Mouse (Mus musculus) kidney, postnatal 0 days (tissue): ENCODE results near the gene Smad3. TPM values are rescaled to one million over a fixed set of nuclear protein-coding genes. Genes with fewer than 3 reads are reported as not detected.

Source experiments
- ATAC-seq: fragments of 200-750 bp; cut with Nextera tagmentation; replicated peaks from 2 replicates; pipeline ENCODE4 v1.8.0; 2017; ENCODE audit warnings: low read depth, moderate number of reproducible peaks, moderate TSS enrichment, moderate library complexity; ENCODE audit not compliant: low FRiP score
- DNase-seq: peaks from one replicate; pipeline ENCODE4 v3.0.0-alpha.2; 2016; ENCODE audit warnings: low spot score
- H3K27ac ChIP-seq: fragments of 300-500 bp; sonication (generic); 2 replicates; pipeline ENCODE4 v1.5.1; 2014; ENCODE audit warnings: mild to moderate bottlenecking
- H3K27me3 ChIP-seq: fragments of 300-500 bp; sonication (generic); 2 replicates; pipeline ENCODE4 v1.6.1; 2014; ENCODE audit warnings: low read length, mixed read lengths; ENCODE audit not compliant: insufficient read depth
- H3K36me3 ChIP-seq: fragments of 300-500 bp; sonication (generic); 2 replicates; pipeline ENCODE4 v1.6.1; 2014; ENCODE audit warnings: low read length, mixed read lengths; ENCODE audit not compliant: insufficient read depth
- H3K4me1 ChIP-seq: fragments of 300-500 bp; sonication (generic); replicated peaks from 2 replicates; pipeline ENCODE4 v1.6.1; 2014; ENCODE audit warnings: antibody characterized with exemption, low read length, mixed read lengths; ENCODE audit not compliant: insufficient read depth
- H3K4me2 ChIP-seq: fragments of 300-500 bp; sonication (generic); 2 replicates; pipeline ENCODE4 v1.6.1; 2014; ENCODE audit warnings: mild to moderate bottlenecking, low read length, moderate library complexity, mixed read lengths
- H3K4me3 ChIP-seq: fragments of 300-500 bp; sonication (generic); replicated peaks from 2 replicates; pipeline ENCODE4 v1.5.1; 2014; ENCODE audit warnings: low read depth, low read length
- H3K9ac ChIP-seq: fragments of 300-500 bp; sonication (generic); 2 replicates; pipeline ENCODE4 v1.6.1; 2014; ENCODE audit warnings: low read depth, low read length
- H3K9me3 ChIP-seq: fragments of 300-500 bp; sonication (generic); replicated peaks from 2 replicates; pipeline ENCODE4 v1.6.1; 2016; ENCODE audit warnings: low read length, inconsistent platforms, mixed read lengths
- CTCF ChIP-seq: IDR thresholded peaks from 2 replicates; pipeline ENCODE4 v1.5.1; 2016; ENCODE audit warnings: antibody characterized with exemption, low read depth, mild to moderate bottlenecking, moderate library complexity
- WGBS: fragments of 180-500 bp; shearing (Covaris S2); extraction: QIAGEN DNeasy Blood & Tissue Kit; methylation state at CpG from one replicate; pipeline ENCODE4 v1.1.7; 2014; 5-methylcytosine and 5-hydroxymethylcytosine counted together
- polyA plus RNA-seq: library from polyadenylated mRNA; unstranded; fragments of >200 nt; fragmentation: Nextera tagmentation; extraction: Ambion mirVana; gene quantifications from 2 replicates; pipeline ENCODE4 v1.2.1, GENCODE M21; 2015

The Smad3 gene
- polyA plus RNA-seq, 1 experiment from 2014 or later = 20.0 TPM

DNA sequence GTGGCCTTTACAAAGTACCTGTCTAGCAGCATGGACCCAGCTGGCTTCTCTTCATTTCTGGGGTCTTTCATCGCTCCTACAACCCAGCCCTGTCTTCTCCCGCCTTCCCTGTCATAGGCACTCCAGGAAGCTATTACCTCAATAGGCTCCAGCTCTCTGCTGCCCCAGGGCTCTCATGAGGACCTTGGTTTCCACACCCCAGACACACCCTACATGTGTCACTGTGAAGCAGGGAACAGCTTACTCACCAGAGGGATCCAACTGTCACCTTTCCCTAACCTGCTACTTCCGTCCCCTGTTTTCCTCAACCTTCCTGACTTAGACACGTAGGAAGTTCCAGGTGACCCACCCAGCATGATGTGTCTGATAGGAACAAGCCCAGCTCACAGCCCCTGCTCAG lies 97.7 kb downstream of the Smad3 start:
- peaks cover 22% of the 10 kb centered on the region; the same call in 1 of the 2 replicates for H3K36me3 ChIP-seq
- no peak for ATAC-seq
- no peak overlapping the region for H3K27ac ChIP-seq
- H3K9me3 ChIP-seq = no peaks in the 10 kb centered on the region
- TF ChIP-seq CTCF = no peak
- no peak overlapping the region for H3K4me2 ChIP-seq
- H3K4me1 ChIP-seq = peaks cover 15% of the 10 kb centered on the region
- H3K9ac ChIP-seq = no peak overlapping the region
- 94% methylated on average over 4 of the region's 4 CpGs for WGBS
- DNase-seq = no peak
- H3K4me3 ChIP-seq = no peak overlapping the region
- no peaks in the 10 kb centered on the region for H3K27me3 ChIP-seq

DNA sequence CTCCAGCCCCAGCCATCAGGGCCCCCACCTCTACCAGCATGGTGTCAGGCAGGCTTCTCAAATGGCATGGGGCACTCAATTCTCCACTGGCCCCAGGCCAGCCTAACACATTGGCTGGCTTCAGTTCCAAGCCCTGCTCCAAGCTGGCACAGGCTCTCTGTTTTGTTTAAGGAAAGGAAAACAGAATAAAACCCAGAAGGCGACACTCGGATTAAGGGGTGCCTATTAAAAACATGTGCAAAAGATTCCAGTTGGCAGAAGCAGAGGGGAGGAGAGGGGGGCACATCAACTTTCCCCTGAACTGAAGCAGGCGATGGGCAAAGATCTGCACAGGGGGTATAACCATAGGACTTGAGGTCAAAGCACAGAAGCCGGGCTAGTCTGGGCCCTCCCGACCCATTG lies 98.8 kb downstream of the Smad3 start:
- DNase-seq (no peak), ATAC-seq (no peak)
- TF ChIP-seq CTCF = no peak

DNA sequence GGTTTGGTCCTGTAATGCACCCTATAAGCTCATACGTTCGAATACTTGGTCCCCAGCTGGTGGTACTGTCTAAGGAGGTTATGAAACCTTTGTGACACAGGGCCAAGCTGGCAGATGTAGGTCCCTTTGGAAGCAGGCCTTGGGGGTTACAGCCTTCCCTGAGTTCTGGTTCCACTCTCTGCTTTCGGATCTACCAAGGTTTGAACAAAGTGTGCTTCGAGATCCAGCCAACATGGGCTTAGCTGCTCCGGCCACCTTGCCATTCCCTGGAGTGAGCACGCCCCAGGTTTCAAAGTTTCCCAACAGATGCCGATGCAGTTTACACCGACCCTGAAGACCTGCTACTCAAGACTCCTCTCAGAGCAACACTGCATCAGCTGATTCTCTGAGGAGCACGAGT lies 99.4 kb downstream of the Smad3 start:
- TF ChIP-seq CTCF = no peak
- Histone ChIP-seq H3K4me3 (no peak overlapping the region), H3K4me1 (peaks cover 11% of the 10 kb centered on the region), H3K9me3 (no peaks in the 10 kb centered on the region), H3K4me2 (no peak overlapping the region), H3K9ac (no peak overlapping the region), H3K36me3 (peaks cover 27% of the 10 kb centered on the region), H3K27ac (no peak overlapping the region), H3K27me3 (no peaks in the 10 kb centered on the region)
- DNase-seq (no peak), ATAC-seq (no peak)
- 92% methylated on average over 9 of the region's 9 CpGs for WGBS

More for the DNA sequence above, 98.8 kb downstream of the Smad3 start:
- Histone ChIP-seq H3K4me1 (peaks cover 11% of the 10 kb centered on the region), H3K4me3 (no peak overlapping the region), H3K9ac (no peak overlapping the region), H3K27me3 (no peaks in the 10 kb centered on the region), H3K9me3 (no peaks in the 10 kb centered on the region), H3K36me3 (peaks cover 27% of the 10 kb centered on the region), H3K4me2 (no peak overlapping the region), H3K27ac (no peak overlapping the region)
- WGBS = 65% methylated on average over 5 of the region's 5 CpGs

DNA sequence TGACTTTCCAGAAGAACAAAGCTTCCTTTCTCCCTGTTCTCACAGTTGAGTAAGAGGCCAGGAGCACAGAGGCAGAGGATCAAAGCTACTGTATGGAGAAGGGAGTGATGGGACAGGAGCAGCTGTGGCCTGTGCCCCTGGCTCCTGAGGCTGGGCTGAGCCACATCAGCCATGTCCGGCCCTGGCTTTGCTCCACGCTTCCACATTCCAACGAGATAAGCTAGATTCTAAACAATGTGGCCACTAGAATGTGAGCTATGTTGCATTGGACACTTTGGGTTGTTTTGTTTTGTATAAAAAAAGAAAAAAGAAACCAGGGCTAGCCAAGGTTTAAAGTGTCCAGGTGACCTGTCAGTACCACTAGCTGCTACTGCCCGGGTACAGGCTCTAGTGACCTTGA lies 100.6 kb downstream of the Smad3 start:
- H3K27ac ChIP-seq = peak overlapping the region; percentile 20; the same call in 1 of the 2 replicates
- TF ChIP-seq CTCF = no peak
- ATAC-seq = no peak
- H3K4me3 ChIP-seq = no peak overlapping the region
- peaks cover 33% of the 10 kb centered on the region for H3K36me3 ChIP-seq
- H3K9me3 ChIP-seq = no peaks in the 10 kb centered on the region
- peak; percentile 74 for DNase-seq
- H3K4me1 ChIP-seq = peaks cover 8% of the 10 kb centered on the region
- no peak overlapping the region for H3K9ac ChIP-seq
- WGBS = 50% methylated on average over 4 of the region's 4 CpGs
- no peaks in the 10 kb centered on the region for H3K27me3 ChIP-seq
- H3K4me2 ChIP-seq = no peak overlapping the region

DNA sequence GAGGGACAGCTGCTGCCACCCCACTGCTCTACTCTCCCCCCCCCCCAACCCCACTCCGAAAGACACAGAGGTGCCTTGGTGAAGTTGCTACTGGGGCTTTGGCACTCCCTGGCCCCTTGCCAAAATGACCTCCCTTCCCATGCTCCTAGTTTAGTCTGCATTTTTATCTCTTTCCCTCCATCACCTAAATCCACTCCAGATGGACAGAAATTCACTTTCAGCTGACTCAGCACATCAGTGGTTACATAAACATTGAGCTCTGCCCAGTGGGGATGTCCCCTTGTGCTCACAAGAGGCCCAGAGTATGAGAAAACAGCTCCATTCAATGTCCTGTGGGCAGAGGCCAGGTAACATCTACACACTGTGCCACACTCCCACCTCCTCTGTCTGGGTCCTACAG lies 102.7 kb downstream of the Smad3 start:
- no peak overlapping the region for H3K4me3 ChIP-seq
- peaks cover 39% of the 10 kb centered on the region for H3K36me3 ChIP-seq
- H3K9ac ChIP-seq = no peak overlapping the region
- no peak overlapping the region for H3K27ac ChIP-seq
- peaks cover 6% of the 10 kb centered on the region for H3K4me1 ChIP-seq
- H3K9me3 ChIP-seq = no peaks in the 10 kb centered on the region
- TF ChIP-seq CTCF = no peak
- no peak overlapping the region for H3K4me2 ChIP-seq
- WGBS = 67% methylated on average over 1 of the region's 1 CpGs
- ATAC-seq (no peak), DNase-seq (no peak)
- H3K27me3 ChIP-seq = no peaks in the 10 kb centered on the region

DNA sequence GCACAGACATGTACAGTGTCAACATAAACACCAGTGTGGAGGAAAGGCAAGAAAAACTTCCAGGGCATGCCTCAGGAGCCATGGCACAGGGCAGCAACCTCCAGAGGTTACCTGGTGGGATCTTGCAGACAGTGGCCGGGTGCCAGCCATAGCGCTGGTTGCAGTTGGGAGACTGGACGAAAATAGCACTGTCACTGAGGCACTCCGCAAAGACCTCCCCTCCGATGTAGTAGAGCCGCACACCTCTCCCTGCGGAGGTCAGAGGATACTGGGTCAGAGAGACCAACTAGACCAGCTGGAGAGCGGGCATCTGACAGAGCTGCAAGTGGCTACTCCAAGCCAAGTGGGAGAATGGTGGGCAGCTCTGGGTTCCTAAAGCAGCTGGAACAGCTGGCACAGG lies 103.2 kb downstream of the Smad3 start:
- H3K9ac ChIP-seq = no peak overlapping the region
- H3K4me1 ChIP-seq = peaks cover 6% of the 10 kb centered on the region
- no peak overlapping the region for H3K4me3 ChIP-seq
- no peaks in the 10 kb centered on the region for H3K27me3 ChIP-seq
- peaks cover 41% of the 10 kb centered on the region for H3K36me3 ChIP-seq
- no peak for ATAC-seq
- no peak for DNase-seq
- H3K4me2 ChIP-seq = no peak overlapping the region
- WGBS = 92% methylated on average over 8 of the region's 8 CpGs
- no peak overlapping the region for H3K27ac ChIP-seq
- no peak for TF ChIP-seq CTCF
- no peaks in the 10 kb centered on the region for H3K9me3 ChIP-seq

DNA sequence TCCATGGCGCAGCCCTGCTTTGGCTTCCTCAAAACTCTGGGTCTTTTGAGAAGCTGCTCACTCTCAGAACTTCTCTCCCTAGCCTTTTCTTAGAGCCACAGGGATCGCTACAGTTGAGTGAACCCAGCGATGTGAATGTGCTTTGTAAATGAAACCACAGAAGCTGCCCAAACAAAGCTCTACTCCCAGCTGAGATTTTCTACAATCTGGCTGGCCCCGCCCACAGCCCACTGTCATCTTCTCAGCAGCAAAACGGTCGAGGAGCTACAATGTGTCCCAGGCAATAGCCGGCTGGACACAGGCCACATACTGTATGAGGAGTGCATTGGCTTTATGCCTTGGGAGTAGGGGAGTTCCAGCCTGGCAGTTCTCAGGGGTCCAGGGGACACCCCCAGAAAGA lies 104.1 kb downstream of the Smad3 start:
- Histone ChIP-seq H3K4me2 (no peak overlapping the region), H3K4me3 (no peak overlapping the region), H3K4me1 (peaks cover 6% of the 10 kb centered on the region), H3K27ac (peak overlapping the region; percentile 14; the same call in 1 of the 2 replicates), H3K9me3 (no peaks in the 10 kb centered on the region), H3K36me3 (peaks cover 50% of the 10 kb centered on the region), H3K9ac (no peak overlapping the region), H3K27me3 (no peaks in the 10 kb centered on the region)
- TF ChIP-seq CTCF = no peak
- ATAC-seq (no peak), DNase-seq (peak; percentile 85)
- 28% methylated on average over 7 of the region's 7 CpGs for WGBS
